Mouse (Mus musculus): ENCODE measurements at regions not wholly inside any gene's neighbourhood (a gene's known extent, or its start where the extent isn't known, plus 50 kb on each side); places are given as distances from the start of the nearest gene placed in this dataset.

GRCm38 (mm10) chr7:123063264-123064011 lies 60.2 kb upstream of the Tnrc6a start:
- TF ChIP-seq MAFK (IDR thresholded peaks at IDR 0.05; ENCODE audit: insufficient read depth, low read depth, low read length) (no peak), ZC3H11A (IDR thresholded peaks at IDR 0.05; ENCODE audit: borderline replicate concordance, low read depth, low read length) (no peak), CHD2 (IDR thresholded peaks at IDR 0.05; ENCODE audit: low read depth, low read length) (no peak), ZNF384 (IDR thresholded peaks at IDR 0.05; ENCODE audit: low read depth, low read length) (no peak), HCFC1 (IDR thresholded peaks at IDR 0.05; ENCODE audit: borderline replicate concordance, insufficient read depth, low read length) (no peak)

Measured in ES-E14 (cell line).